Mouse (Mus musculus) retina, embryonic 14.5 days (tissue): ENCODE measurements around the gene 9530003J23Rik.
"Not testable (repeated sequence)": the region's sequence is repeated elsewhere in the genome, so short reads cannot be mapped to it uniquely, and the experiment has no call there.

Experiments used
- DNase-seq: peaks from one replicate; pipeline ENCODE4 v3.0.0-alpha.2; 2015; ENCODE audit warnings: low spot score

Gene 9530003J23Rik

DNA sequence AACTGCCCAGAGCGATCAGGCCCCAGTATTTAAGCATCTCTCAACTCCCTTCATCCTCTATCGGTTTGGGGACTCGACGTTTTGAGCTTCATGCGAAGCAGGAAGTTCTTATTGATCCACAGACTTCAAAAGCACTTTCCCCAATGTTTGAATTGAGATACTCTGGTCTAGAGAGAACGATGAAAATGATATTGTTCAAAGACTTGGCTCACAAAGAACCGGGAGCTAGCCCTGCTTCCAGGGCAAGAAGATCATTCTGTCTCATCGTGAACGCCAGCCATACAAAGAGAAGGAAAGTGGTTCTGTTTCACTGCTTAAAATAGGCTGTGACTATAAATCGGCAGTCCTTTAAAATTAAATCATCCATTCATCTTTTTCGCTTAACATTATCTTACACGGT, at the start of gene 9530003J23Rik:
9530003J23Rik (minus strand) TSS at position 101 of the 400 bp plus-strand sequence.
- DNase-seq: no peak

DNA sequence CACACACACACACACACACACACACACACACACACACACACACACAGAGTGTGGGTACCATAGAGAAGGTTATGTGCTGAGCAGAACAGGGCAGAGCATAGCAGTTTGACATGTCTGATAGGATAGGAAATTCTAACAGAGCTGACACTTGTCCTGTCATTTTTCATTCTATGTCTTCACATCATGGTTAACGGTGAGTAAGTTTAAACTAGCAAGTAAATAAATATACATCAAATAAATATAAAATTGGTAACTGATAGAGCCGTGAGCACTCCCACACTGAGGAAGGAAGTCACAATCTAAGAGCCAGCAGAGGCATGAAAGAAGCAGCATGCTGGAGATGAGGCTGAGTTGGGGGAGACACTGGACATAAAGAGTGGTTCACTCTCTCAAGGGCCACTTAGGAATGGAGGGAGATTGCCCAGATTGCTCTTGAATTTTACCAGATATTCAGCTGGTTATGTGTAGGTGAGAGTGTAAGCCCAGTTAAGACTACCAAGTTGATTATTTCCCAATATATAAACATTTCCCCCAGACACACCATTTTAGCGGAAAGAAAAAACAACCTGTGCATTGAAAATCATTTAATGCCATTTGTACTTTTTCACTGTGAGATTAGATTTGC, 48.8 kb upstream of the 9530003J23Rik start:
- DNase-seq: no peak

DNA sequence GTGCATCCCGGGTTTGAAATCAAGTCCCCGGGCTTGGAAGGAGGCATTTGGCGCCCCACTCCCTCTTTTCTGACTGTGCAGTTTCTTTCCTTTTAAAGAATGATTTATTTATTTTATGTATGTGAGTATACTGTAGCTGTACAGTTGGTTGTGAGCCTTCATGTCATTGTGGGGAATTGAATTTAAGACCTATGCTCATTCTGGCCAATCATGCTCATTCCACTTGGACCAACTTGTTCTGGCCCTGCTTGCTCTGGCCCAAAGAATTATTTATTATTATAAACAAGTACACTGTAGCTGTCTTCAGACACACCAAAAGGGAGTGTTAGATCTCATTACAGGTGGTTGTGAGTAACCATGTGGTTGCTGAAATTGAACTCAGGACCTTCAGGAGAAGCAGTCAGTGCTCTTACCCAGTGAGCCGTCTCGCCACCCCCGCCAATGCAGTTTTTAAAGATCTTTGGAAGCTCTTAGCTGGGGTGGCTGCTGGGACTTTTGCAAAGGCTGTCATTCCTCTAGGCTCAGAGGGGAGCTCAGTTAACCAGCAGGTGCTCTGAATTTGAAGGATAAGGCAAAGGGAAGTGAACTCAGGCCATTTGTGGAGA, 48.0 kb upstream of the 9530003J23Rik start:
- no peak for DNase-seq

DNA sequence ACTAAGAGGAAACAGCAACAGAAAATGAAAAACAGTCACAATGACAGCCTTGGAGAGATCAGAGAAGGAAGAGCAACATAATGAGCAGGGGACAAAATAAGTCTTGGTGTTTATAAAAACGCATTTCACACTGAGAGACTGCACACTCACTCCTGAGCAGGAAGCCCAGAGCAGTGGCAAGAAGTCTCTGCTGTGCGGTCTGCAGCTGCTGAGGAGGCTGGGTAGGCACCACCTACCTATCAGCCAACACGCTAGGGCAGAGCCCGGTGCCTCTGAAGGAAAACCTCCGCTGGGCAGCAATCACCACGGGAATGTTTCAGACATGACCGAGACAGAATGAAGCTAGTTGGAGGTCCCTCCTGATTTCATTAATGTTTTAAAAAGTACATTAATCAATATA, 47.1 kb upstream of the 9530003J23Rik start:
- DNase-seq: not testable (repeated sequence)

DNA sequence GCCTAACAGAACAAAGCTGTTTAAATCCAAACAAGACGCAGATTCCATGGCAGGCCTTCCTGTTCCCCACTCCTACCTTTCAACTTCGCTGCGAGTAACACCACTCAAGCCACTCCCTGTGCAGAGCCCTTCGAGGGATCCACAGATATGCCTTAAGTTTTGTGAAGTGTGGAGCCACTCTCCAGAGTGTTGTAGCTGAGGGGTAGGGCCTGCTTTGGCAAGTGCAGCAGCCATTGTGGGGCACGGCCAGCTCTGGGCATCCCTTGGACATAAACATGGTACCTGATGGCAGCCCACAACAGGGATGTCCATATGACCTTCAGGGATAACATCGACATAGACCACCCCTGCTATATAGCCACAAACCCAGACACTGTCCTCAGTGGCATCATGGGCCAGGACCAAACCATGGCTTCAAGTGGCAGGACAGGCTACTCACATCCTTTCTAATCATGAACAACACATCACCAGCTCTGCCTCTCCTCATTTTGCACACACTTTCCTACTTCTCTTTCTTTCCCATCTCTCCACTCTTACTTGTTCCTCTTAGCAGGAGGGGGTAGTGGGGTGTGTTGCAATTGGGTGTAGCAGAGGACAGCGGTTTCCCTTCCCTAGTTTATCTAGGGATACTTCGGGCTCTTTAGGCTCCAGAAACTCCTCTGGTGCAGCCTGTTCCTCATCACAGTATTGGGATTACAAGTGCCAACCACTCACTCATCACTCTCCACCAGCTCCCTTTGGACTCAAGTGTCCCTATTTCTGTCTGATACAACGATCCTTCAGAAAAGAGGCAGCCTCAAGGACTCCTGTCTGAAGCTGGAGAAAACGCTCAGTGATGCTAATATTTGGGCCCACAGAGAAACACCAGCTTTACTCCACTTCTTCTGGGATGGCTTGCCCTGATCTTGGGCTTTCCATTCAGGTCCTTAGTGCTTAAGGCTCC, 46.3 kb upstream of the 9530003J23Rik start:
- DNase-seq: no peak

DNA sequence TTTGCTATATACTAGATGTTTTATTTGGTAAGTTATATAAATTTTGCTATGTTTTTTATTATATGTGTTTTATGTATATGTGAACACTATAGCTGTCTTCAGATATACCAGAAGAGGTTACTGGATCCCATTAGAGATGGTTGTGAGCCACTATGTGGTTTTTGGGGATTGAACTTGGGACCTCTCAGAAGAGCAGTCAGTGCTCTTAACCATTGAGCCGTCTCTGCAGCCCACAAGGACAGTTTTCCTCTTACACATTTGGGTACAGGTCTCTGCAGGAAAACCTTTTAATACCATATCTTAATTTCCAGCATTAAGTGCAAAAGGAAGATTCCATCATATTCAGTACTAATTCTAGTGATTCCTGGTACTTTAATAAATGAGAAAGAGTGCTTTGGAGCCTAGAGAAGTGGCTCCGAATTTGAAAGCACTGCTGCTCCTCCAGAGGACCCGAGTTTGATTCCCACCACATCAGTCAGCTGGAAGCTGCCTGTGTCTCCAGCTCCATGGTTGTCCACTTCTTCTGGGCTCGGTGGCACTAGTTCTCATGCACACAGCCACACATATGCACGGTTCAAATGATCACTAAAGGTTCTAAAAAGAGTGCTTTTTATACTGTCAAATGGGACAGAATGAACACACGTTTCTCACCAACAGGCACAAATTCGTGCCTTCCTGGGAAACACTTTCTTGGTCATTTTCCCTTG, 45.5 kb upstream of the 9530003J23Rik start:
- no peak for DNase-seq

DNA sequence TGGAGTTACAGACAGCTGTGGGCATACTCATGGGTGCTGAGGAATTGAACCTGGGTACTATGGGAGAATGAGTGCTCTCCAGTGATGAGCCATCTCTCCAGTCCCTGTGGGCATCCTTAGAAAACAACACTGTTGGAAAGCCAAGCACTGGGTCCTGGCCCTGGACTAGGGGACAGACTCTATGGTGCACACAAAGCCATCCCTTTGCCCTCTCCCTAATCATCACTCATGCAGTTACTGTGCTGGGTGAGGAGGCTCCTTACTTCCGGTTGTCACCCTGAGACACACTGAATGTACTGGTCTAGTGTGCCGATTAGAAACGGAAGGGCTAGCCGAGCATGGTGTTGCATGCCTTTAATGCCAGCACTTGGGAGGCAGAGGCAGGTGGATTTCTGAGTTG, 44.7 kb upstream of the 9530003J23Rik start:
- not testable (repeated sequence) for DNase-seq

DNA sequence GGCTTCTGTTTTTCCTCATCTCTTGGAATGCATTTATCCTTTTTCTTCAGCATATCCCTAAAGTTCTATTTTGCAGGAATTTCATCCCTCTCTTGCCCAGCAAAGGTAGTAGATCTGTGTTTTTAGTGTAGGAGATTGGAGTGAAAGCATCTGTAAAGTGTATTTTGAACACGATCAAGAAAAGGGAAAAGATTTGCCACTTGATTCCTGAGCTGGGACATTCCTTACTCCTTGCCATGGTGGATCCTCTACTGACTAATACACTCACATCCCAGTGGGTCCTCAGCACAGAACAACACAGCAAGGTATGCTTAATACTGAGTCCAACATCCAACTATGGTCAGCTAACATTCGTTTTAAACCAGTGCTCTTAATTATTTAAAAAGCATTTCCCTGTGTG, 44.0 kb upstream of the 9530003J23Rik start:
- DNase-seq: no peak

DNA sequence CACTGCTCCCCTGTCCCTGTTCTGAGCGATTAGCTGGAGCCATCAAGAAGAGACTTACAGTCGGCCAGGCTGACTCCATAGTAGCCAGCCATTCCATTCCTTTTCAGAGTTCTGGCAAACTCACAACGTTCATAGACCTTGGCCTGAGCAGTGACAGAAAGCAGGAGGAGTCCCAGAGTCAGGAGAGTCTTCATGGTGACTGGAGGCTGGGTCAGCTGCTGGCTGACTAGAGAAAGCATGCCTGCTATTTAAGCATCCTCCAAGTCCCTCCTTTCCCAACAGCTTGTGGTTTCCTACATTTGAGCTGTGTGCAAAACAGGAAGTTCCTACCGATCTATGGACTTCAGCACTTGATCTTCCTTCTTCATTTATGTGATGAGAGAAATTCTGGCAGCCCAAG, 43.5 kb upstream of the 9530003J23Rik start, which contains the start of gene Lyz2:
Lyz2 (minus strand) TSS at position 273 of the 400 bp plus-strand sequence.
- DNase-seq: no peak

DNA sequence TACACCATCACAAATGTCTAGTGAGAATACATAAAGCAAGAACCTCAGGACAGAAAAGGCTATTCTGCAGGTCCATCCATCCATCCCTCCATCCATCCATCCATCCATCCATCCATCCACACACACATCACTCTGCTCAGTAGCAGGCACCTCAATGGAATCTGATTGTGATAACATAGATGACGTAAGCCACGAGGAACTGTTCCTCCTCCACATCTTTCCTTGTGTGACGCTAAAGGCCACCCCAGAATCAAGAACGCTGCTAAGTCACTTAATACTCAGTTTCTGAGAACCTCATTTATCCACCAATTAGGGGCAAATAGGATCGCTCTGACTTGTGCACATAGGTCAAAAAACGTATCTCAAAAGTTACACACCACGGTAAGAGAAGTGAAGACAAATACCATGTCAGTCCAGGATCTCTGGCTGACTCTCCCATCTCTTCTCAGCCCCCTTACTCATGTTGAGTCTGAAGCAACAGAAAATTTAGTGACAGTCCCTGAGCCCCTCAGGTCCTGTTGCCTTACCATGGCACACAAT, 42.9 kb upstream of the 9530003J23Rik start:
- DNase-seq: no peak

DNA sequence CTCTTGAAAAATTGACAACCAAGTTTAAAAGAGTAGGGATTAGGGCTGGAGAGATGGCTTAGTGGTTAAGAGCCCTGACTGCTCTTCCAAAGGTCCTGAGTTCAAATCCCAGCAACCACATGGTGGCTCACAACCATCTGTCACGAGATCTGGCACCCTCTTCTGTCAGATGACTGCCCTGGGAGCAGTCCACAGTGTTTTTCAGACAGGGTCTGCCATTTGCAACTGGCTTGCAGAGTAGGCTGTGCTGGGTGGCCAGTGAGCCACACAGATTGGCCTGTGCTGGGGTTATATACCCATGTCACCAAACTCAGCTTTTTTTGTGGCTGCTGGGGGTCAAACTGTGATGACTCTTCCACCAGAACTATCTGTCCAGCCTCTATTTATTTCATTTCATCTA, 41.5 kb upstream of the 9530003J23Rik start:
- DNase-seq: no peak

DNA sequence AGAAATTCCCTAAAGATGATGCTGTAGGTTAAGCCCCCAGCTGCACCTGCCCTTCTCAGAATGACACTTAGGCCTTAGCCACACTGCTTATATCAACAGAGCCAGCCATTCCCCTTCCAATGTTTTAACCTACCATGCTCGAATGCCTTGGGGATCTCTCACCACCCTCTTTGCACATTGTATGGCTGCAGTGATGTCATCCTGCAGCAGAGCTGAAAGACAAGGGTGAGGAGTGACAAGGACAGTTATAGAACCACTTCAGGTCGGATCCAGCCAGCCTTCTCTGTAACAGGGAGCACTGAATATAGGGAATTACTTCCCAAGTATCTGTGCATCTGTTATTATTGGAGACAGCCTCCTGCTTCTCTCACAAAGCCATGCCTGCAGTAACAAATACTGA, 40.0 kb upstream of the 9530003J23Rik start:
- not testable (repeated sequence) for DNase-seq

DNA sequence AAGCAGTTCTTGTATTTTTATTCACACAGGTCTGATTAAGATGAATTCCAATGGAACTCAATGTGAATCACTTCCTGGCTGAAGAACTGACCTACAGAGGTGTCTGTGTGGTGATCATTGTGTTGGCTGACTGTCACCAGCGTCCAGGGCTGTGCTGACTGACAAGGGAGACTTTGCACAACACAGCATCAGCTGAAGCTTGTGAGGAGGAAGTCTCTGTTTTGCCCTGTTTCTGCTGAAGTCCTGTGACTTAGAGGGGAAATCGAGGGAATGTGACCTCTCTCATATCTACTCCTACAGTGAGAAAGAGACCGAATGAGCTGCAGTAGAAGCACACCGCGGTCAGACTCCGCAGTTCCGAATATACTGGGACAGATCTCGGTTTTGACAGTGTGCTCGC, 39.3 kb upstream of the 9530003J23Rik start:
- DNase-seq: not testable (repeated sequence)

DNA sequence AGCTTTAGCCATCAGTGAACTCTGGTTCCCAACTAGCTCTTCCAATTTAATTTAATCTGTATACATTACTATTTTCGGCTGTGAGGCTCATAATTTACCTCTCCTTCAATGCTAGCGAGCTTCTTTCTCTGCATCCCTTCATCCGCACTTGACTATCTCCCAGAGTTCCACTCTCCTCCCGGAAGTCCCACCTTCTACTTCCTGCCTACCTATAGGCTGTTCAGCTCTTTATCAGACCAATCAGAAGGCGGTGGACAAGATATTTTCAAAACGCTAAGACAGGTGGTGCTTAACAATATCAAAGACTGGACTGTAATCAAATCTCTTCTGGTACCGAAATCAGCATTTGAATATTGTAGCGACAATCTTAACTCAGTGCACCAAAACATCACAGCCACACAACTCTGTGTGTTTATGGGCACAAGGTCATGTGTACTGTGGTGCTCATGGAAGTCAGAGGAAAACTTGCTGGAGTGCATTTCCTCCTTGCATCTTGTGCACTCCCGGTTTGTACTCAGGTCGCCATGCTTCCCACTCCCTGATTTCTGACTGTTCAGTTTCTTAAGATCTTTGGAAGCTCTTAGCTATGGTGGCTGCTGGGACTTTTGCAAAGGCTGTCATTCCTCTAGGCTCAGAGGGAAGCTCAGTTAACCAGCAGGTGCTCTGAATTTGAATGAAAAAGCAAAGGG, 37.3 kb upstream of the 9530003J23Rik start:
- no peak for DNase-seq

DNA sequence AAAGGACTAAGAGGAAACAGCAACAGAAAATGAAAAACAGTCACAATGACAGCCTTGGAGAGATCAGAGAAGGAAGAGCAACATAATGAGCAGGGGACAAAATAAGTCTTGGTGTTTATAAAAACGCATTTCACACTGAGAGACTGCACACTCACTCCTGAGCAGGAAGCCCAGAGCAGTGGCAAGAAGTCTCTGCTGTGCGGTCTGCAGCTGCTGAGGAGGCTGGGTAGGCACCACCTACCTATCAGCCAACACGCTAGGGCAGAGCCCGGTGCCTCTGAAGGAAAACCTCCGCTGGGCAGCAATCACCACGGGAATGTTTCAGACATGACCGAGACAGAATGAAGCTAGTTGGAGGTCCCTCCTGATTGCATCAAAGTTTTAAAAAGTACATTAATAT, 36.1 kb upstream of the 9530003J23Rik start:
- not testable (repeated sequence) for DNase-seq

DNA sequence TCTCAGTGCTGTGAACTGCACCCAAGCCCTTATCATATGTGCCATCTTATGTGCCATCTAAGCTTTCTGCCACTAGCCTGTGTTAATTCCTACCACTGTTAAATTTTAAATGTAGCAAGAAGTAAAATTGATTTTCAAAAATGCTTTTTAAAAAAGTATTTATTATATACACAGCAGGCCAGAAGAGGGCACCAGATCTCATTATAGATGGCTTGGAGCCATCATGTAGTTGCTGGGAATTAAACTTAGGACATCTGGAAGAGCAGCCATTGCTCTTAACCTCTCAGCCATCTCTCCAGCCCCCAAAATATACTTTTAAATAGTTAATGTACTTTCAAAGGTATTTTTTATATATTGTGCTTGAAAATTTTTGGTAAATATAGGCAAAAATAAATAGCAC, 33.5 kb upstream of the 9530003J23Rik start:
- peak; percentile 35 for DNase-seq

DNA sequence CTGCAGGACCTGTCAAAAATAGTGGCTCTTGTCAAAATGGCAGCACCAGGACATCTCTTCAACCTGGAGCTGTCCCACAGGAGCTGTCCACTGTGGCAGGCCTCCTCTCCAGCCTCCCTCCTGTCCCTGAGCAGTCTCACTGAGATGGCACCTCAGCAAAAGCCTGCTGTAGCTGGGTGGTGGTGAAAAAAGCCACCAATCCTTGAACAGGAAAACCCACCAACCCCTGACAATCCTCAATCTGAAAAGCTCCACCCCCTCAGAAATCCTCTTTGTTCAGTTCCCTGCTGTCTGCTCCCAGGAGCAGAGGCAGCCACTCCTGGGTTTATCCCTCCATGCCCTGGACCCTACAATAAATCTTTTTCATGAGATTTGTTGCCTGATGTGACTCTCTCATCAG, 21.4 kb upstream of the 9530003J23Rik start:
- DNase-seq: no peak

DNA sequence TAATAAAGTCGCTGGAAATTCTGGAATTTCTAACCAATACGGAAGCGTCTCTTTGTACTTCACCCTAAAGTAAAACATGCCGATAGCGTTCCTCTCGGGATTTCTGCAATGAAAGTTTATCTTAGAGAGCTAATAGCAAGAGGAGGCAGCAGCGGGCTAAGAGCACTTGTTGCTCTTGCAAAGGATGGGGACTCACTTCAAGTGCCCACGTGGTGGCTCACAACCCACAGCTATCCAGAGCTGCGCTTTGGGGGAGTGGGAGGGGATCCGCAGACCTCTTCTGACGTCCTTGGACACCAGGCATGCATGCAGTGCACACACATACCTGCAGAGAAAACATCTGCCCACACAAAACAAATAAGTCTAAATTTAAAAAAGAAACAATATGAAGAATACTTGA, 2.6 kb downstream of the 9530003J23Rik start:
- DNase-seq: no peak

DNA sequence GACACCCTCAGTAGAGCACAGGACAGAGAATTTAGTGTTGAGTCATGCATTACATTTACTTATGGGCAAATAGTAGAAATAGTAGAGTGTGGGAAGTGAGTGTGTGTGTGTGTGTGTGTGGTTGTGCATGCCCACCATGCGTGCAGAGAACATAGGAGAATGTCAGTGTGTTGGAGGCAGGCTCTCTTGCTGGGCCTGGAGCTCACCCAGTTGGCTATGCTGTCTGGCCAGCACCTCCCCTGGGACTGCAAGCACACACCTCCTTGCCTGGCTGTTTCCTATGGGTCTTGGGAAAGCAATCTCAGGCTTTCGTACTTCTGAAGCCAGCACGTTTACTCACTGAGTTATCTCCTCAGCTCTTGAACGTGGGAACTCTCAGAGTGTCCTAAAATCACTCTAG, 3.7 kb downstream of the 9530003J23Rik start:
- no peak for DNase-seq

DNA sequence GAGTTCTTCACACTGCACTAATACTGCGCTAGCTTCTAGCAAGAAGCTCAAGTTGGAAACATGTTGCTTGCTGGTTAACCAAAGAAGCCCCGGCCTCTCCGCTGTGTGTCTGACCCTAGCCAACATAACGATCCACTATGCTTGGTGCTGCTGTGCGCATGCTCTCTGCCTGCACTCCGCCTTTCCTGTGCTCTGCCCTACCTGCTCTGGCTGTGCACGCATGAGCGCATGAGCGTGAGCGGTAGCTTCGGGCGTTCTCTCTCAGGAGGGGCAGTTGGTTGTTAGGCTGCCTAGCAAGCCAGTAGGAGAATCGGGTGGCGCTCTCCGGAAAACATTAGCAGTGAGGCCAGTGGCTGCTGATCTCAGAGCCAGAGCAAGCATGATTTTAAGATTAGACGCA, 8.7 kb downstream of the 9530003J23Rik start:
- no peak for DNase-seq

DNA sequence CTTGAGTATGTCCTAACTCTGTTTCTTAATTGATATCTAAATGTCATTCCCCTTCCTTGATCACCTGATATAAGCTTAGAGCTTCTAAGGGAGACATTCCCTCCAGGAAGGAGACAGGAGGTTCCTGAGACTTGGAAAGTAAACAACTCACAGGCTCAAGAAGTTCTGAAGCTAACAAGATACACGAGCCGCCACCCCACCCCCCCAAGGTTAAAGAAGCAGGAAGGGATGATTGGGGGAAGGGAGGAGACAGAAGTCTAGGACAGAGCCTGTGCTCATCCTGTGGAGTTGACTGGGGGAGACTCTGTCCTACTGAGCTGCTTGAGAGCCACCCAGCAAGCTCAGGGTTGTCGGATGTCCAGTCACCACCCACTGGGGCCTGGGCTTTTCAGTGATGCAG, 12.5 kb downstream of the 9530003J23Rik start:
- DNase-seq: no peak
